Comparison of ENCODE assay signal across 15 mouse cellular contexts in genomic region chr5:18436099-18436748, GRCm38 (mm10).
DNase-seq lines count a peak whose midpoint lies in the region; ATAC-seq lines count a peak whose summit lies in the region.
"Had no signal": no experiment of that assay in that cellular context is flagged by ENCODE, and none has a peak within 500 bp of the region (broad histone marks: within the 10 kb centered on the region; RNA-seq: fewer than 3 reads in every experiment).

No protein-coding gene starts in this region.

- no peak for DNase-seq in frontal cortex, postnatal 25 days (ENCODE audit: low spot score in 2 of 2)
- peak; percentile 18 to 31 for DNase-seq in left cerebral cortex, adult 18-20 months (ENCODE audit: low spot score in 2 of 2)
- DNase-seq in left cerebral cortex, postnatal 10 days (ENCODE audit: extremely low spot score in 1 of 2, low spot score in 2 of 2), result no peak
- DNase-seq in ovary, adult 18-20 months (ENCODE audit: low spot score), result peak; percentile 6
- no peak for DNase-seq in ovary, postnatal 14 days (ENCODE audit: low spot score)
- DNase-seq in right cerebral cortex, postnatal 25 days, result peak; percentile 15
- DNase-seq: adrenal gland, postnatal 10 days; cerebellum, adult 8-10 months; cerebellum, postnatal 36 days; embryo, embryonic 11 days; gastrocnemius, postnatal 14 days; kidney, adult 8-10 months; lung, postnatal 10 days; thymus, postnatal 25 days had no signal

- peak; percentile 81 for ATAC-seq in frontal cortex, adult (ENCODE audit: low TSS enrichment)

- intact Hi-C loops in left cerebral cortex, postnatal 10 days (cut with DNase I), result no loop called here

Comparison
In these comparisons a context has a peak if more than half of its experiments do, and no peak if none do; other contexts are left out.
1. DNase-seq: peak in left cerebral cortex, adult 18-20 months (2 of 2), ovary, adult 18-20 months (single experiment) and right cerebral cortex, postnatal 25 days (single experiment); none in frontal cortex, postnatal 25 days (0 of 2), left cerebral cortex, postnatal 10 days (0 of 2) and ovary, postnatal 14 days (single experiment).